Comparison of ENCODE assay signal across 8 mouse cellular contexts in genomic region chr14:55091209-55091865, GRCm38 (mm10). TPM values are rescaled to one million over a fixed set of nuclear protein-coding genes. Genes with fewer than 3 reads are reported as not detected.
DNase-seq lines count a peak whose midpoint lies in the region; ATAC-seq and TF ChIP-seq lines count a peak whose summit lies in the region.

No protein-coding gene starts in this region.

- peak; percentile 46 for DNase-seq in cerebellum, adult 11 months
- DNase-seq in cerebellum, adult 8-10 months = no peak
- no peak for DNase-seq in forebrain, embryonic 11.5 days (ENCODE audit: low spot score)
- no peak for DNase-seq in limb, embryonic 14.5 days (ENCODE audit: low spot score)
- peak; percentile 32 for DNase-seq in retina, embryonic 14.5 days (ENCODE audit: low spot score)
- no peak for DNase-seq in ovary, postnatal 10 days (ENCODE audit: low spot score)

- 3% methylated on average over 34 of the region's 34 CpGs for WGBS in forebrain, embryonic 11.5 days
- 6% methylated on average over 34 of the region's 34 CpGs for WGBS in limb, embryonic 14.5 days

- no peaks in the 10 kb centered on the region for H3K36me3 ChIP-seq in megakaryocyte, embryonic 14.5 days (replicated peaks; ENCODE audit: low read length)
- H3K36me3 ChIP-seq in forebrain, embryonic 11.5 days (ENCODE audit: control insufficient read depth, insufficient read depth, low read length) = no peaks in the 10 kb centered on the region
- no peaks in the 10 kb centered on the region for H3K36me3 ChIP-seq in limb, embryonic 14.5 days (ENCODE audit: control insufficient read depth, insufficient read depth, low read length)

- H3K4me1 ChIP-seq in megakaryocyte, embryonic 14.5 days = peaks cover 84% of the 10 kb centered on the region
- peaks cover 20% of the 10 kb centered on the region for H3K4me1 ChIP-seq in forebrain, embryonic 11.5 days (replicated peaks; ENCODE audit: control insufficient read depth, insufficient read depth, low read length)
- peaks cover 20% of the 10 kb centered on the region for H3K4me1 ChIP-seq in limb, embryonic 14.5 days (ENCODE audit: control insufficient read depth, insufficient read depth, low read length)

- H3K4me3 ChIP-seq in megakaryocyte, embryonic 14.5 days (replicated peaks) = peak overlapping the region; percentile 96
- peak overlapping the region; percentile 73 for H3K4me3 ChIP-seq in forebrain, embryonic 11.5 days (ENCODE audit: low read depth, low read length)
- peak overlapping the region; percentile 56 for H3K4me3 ChIP-seq in limb, embryonic 14.5 days (replicated peaks; ENCODE audit: low read length)

- no peaks in the 10 kb centered on the region for H3K27me3 ChIP-seq in megakaryocyte, embryonic 14.5 days (replicated peaks)
- no peaks in the 10 kb centered on the region for H3K27me3 ChIP-seq in forebrain, embryonic 11.5 days (ENCODE audit: control insufficient read depth, insufficient read depth, low read length)
- no peaks in the 10 kb centered on the region for H3K27me3 ChIP-seq in limb, embryonic 14.5 days (ENCODE audit: control insufficient read depth, insufficient read depth, low read length)

- no peaks in the 10 kb centered on the region for H3K9me3 ChIP-seq in megakaryocyte, embryonic 14.5 days
- no peaks in the 10 kb centered on the region for H3K9me3 ChIP-seq in forebrain, embryonic 11.5 days (ENCODE audit: control insufficient read depth, low read length)
- H3K9me3 ChIP-seq in limb, embryonic 14.5 days (ENCODE audit: control insufficient read depth, low read length) = no peaks in the 10 kb centered on the region

- H3K27ac ChIP-seq in forebrain, embryonic 11.5 days (ENCODE audit: low read depth, low read length) = peak overlapping the region; percentile 89
- H3K27ac ChIP-seq in limb, embryonic 14.5 days (replicated peaks; ENCODE audit: low read depth, low read length) = peak overlapping the region; percentile 34; the same call in 1 of the 2 replicates

- H3K9ac ChIP-seq in forebrain, embryonic 11.5 days (ENCODE audit: low read length) = peak overlapping the region; percentile 91
- H3K9ac ChIP-seq in limb, embryonic 14.5 days (ENCODE audit: low read depth, low read length, severe bottlenecking) = peak overlapping the region; percentile 68

- no peak for ATAC-seq in megakaryocyte, adult 5-6 weeks (ENCODE audit: poor library complexity, severe bottlenecking)
- ATAC-seq in forebrain, embryonic 11.5 days (replicated peaks; ENCODE audit: low FRiP score) = no peak
- ATAC-seq in limb, embryonic 14.5 days (ENCODE audit: low FRiP score, low read depth) = no peak; the same call in 1 of the 2 replicates

- peak overlapping the region; percentile 85 for H3K4me2 ChIP-seq in forebrain, embryonic 11.5 days (ENCODE audit: low read depth, low read length, severe bottlenecking)
- peak overlapping the region; percentile 75 for H3K4me2 ChIP-seq in limb, embryonic 14.5 days (replicated peaks; ENCODE audit: low read depth, low read length, severe bottlenecking)

- TF ChIP-seq POLR2A in limb, embryonic 14.5 days (IDR thresholded peaks at IDR 0.05; ENCODE audit: borderline replicate concordance, extremely low read depth, insufficient read depth, insufficient read length) = no peak

RNA-seq across cellular contexts. Expression of gene Zfhx2, which starts 0.8 kb away (rescaled TPM):
- polyA plus RNA-seq in megakaryocyte, embryonic 14.5 days (2012; ENCODE audit: insufficient read depth, low replicate concordance) = 10.0 and 16.4 TPM in 2 replicates
- total RNA-seq in megakaryocyte, adult 5-6 weeks (2015) = 2.0 and 2.1 TPM in 2 replicates
- 1.1 and 1.3 TPM in 2 replicates for total RNA-seq in megakaryocyte, adult 5-6 weeks (2017)
- 15.9 TPM in 2 replicates for polyA plus RNA-seq in forebrain, embryonic 11.5 days (2014; fragmentation: Nextera tagmentation; extraction: Ambion mirVana)
- 5.3 and 6.1 TPM in 2 replicates for polyA plus RNA-seq in limb, embryonic 14.5 days (2012; rRNA removed)
- 3.7 and 4.7 TPM in 2 replicates for polyA plus RNA-seq in limb, embryonic 14.5 days (2014; fragmentation: Nextera tagmentation; extraction: Ambion mirVana)

RNA-seq across cellular contexts. Expression of gene Thtpa, which starts 3.2 kb away (rescaled TPM):
- polyA plus RNA-seq in megakaryocyte, embryonic 14.5 days (2012; ENCODE audit: insufficient read depth, low replicate concordance) = 2.4 and 2.9 TPM in 2 replicates
- 5.4 and 6.9 TPM in 2 replicates for total RNA-seq in megakaryocyte, adult 5-6 weeks (2015)
- total RNA-seq in megakaryocyte, adult 5-6 weeks (2017) = 5.9 and 7.2 TPM in 2 replicates
- polyA plus RNA-seq in forebrain, embryonic 11.5 days (2014; fragmentation: Nextera tagmentation; extraction: Ambion mirVana) = 28.6 and 31.1 TPM in 2 replicates
- polyA plus RNA-seq in limb, embryonic 14.5 days (2012; rRNA removed) = 11.9 and 12.4 TPM in 2 replicates
- 19.9 and 20.3 TPM in 2 replicates for polyA plus RNA-seq in limb, embryonic 14.5 days (2014; fragmentation: Nextera tagmentation; extraction: Ambion mirVana)

RNA-seq across cellular contexts. Expression of gene Ap1g2, which starts 15.1 kb away (rescaled TPM):
- 8.5 and 13.4 TPM in 2 replicates for polyA plus RNA-seq in megakaryocyte, embryonic 14.5 days (2012; ENCODE audit: insufficient read depth, low replicate concordance)
- total RNA-seq in megakaryocyte, adult 5-6 weeks (2015) = 43.2 and 46.7 TPM in 2 replicates
- total RNA-seq in megakaryocyte, adult 5-6 weeks (2017) = 11.8 and 18.3 TPM in 2 replicates
- polyA plus RNA-seq in forebrain, embryonic 11.5 days (2014; fragmentation: Nextera tagmentation; extraction: Ambion mirVana) = 13.9 and 14.8 TPM in 2 replicates
- polyA plus RNA-seq in limb, embryonic 14.5 days (2012; rRNA removed) = 22.9 and 31.4 TPM in 2 replicates
- 19.5 and 20.4 TPM in 2 replicates for polyA plus RNA-seq in limb, embryonic 14.5 days (2014; fragmentation: Nextera tagmentation; extraction: Ambion mirVana)

RNA-seq across cellular contexts. Expression of gene Jph4, which starts 25.4 kb away (rescaled TPM):
- polyA plus RNA-seq in megakaryocyte, embryonic 14.5 days (2012; ENCODE audit: insufficient read depth, low replicate concordance) = 0.21 and 1.4 TPM in 2 replicates
- not detected in 2 replicates for total RNA-seq in megakaryocyte, adult 5-6 weeks (2015)
- total RNA-seq in megakaryocyte, adult 5-6 weeks (2017) = not detected in 2 replicates
- 2.9 and 3.7 TPM in 2 replicates for polyA plus RNA-seq in forebrain, embryonic 11.5 days (2014; fragmentation: Nextera tagmentation; extraction: Ambion mirVana)
- 10.4 and 11.2 TPM in 2 replicates for polyA plus RNA-seq in limb, embryonic 14.5 days (2012; rRNA removed)
- polyA plus RNA-seq in limb, embryonic 14.5 days (2014; fragmentation: Nextera tagmentation; extraction: Ambion mirVana) = 2.5 and 3.0 TPM in 2 replicates

Comparison
In these comparisons a context has a peak if more than half of its experiments do, and no peak if none do; other contexts are left out.
1. DNase-seq: peak in cerebellum, adult 11 months (single experiment) and retina, embryonic 14.5 days (single experiment); none in cerebellum, adult 8-10 months (single experiment), forebrain, embryonic 11.5 days (single experiment), limb, embryonic 14.5 days (single experiment) and ovary, postnatal 10 days (single experiment).
2. Peak in every context shown above with its lines, with median percentiles within 50 percentile points of each other: H3K4me3 ChIP-seq.